ENCODE assay signal across 8 mouse cellular contexts in genomic region chr2:91957096-91957495, GRCm38 (mm10). TPM values are rescaled to one million over a fixed set of nuclear protein-coding genes. Genes with fewer than 3 reads are reported as not detected.
DNase-seq lines count a peak whose midpoint lies in the region; ATAC-seq and TF ChIP-seq lines count a peak whose summit lies in the region.

No protein-coding gene starts in this region.

- H3K27ac ChIP-seq in midbrain, embryonic 10.5 days (replicated peaks): 0 out of 2 replicates have a peak overlapping the region, but pooled peaks have one; percentile 5
- no peak overlapping the region for H3K27ac ChIP-seq in midbrain, postnatal 0 days (ENCODE audit: low read depth, low read length)
- H3K27ac ChIP-seq in embryonic facial prominence, embryonic 14.5 days (replicated peaks; ENCODE audit: low read depth, low read length): no peak overlapping the region
- H3K27ac ChIP-seq in intestine, embryonic 15.5 days: 0 out of 2 replicates have a peak overlapping the region, but pooled peaks have one; percentile 17
- peak overlapping the region; percentile 70; the same call in 1 of the 2 replicates for H3K27ac ChIP-seq in liver, embryonic 11.5 days (ENCODE audit: low read depth, low read length)
- H3K27ac ChIP-seq in neural tube, embryonic 15.5 days (replicated peaks): 0 out of 2 replicates have a peak overlapping the region, but pooled peaks have one; percentile 13

- H3K4me1 ChIP-seq in midbrain, embryonic 10.5 days: peaks cover 47% of the 10 kb centered on the region
- H3K4me1 ChIP-seq in midbrain, postnatal 0 days (ENCODE audit: insufficient read depth, low read length): peaks cover 10% of the 10 kb centered on the region; the same call in 1 of the 2 replicates
- peaks cover 16% of the 10 kb centered on the region for H3K4me1 ChIP-seq in embryonic facial prominence, embryonic 14.5 days (ENCODE audit: control insufficient read depth, insufficient read depth, low read length)
- peaks cover 80% of the 10 kb centered on the region for H3K4me1 ChIP-seq in intestine, embryonic 15.5 days (replicated peaks)
- peaks cover 85% of the 10 kb centered on the region for H3K4me1 ChIP-seq in liver, embryonic 11.5 days (replicated peaks; ENCODE audit: control insufficient read depth, insufficient read depth, low read length)
- H3K4me1 ChIP-seq in neural tube, embryonic 15.5 days: peaks cover 63% of the 10 kb centered on the region

- WGBS in midbrain, embryonic 10.5 days: 77% methylated on average over 4 of the region's 4 CpGs
- WGBS in midbrain, postnatal 0 days: 39% methylated on average over 4 of the region's 4 CpGs
- 20% methylated on average over 2 of the region's 4 CpGs for WGBS in embryonic facial prominence, embryonic 14.5 days
- WGBS in intestine, embryonic 15.5 days: 14% methylated on average over 4 of the region's 4 CpGs
- 17% methylated on average over 4 of the region's 4 CpGs for WGBS in liver, embryonic 11.5 days
- 33% methylated on average over 4 of the region's 4 CpGs for WGBS in neural tube, embryonic 15.5 days

- 0 out of 2 replicates have a peak, but pooled peaks cover 7% of the 10 kb centered on the region for H3K36me3 ChIP-seq in midbrain, embryonic 10.5 days
- H3K36me3 ChIP-seq in midbrain, postnatal 0 days (ENCODE audit: insufficient read depth, low read length): no peaks in the 10 kb centered on the region
- peaks cover 4% of the 10 kb centered on the region; the same call in 1 of the 2 replicates for H3K36me3 ChIP-seq in embryonic facial prominence, embryonic 14.5 days (ENCODE audit: control insufficient read depth, insufficient read depth, low read length)
- no peaks in the 10 kb centered on the region for H3K36me3 ChIP-seq in intestine, embryonic 15.5 days
- 0 out of 2 replicates have a peak, but pooled peaks cover 2% of the 10 kb centered on the region for H3K36me3 ChIP-seq in liver, embryonic 11.5 days (ENCODE audit: control insufficient read depth, insufficient read depth, low read length)
- no peaks in the 10 kb centered on the region for H3K36me3 ChIP-seq in neural tube, embryonic 15.5 days

- H3K9me3 ChIP-seq in midbrain, embryonic 10.5 days (replicated peaks): no peaks in the 10 kb centered on the region
- H3K9me3 ChIP-seq in midbrain, postnatal 0 days (ENCODE audit: low read length): no peaks in the 10 kb centered on the region
- H3K9me3 ChIP-seq in embryonic facial prominence, embryonic 14.5 days (ENCODE audit: control insufficient read depth, low read length): no peaks in the 10 kb centered on the region
- no peaks in the 10 kb centered on the region for H3K9me3 ChIP-seq in intestine, embryonic 15.5 days
- no peaks in the 10 kb centered on the region for H3K9me3 ChIP-seq in liver, embryonic 11.5 days (ENCODE audit: control insufficient read depth, low read length)
- no peaks in the 10 kb centered on the region for H3K9me3 ChIP-seq in neural tube, embryonic 15.5 days (replicated peaks)

- DNase-seq in midbrain, embryonic 10.5 days (ENCODE audit: low spot score): no peak
- DNase-seq in midbrain, postnatal 0 days (ENCODE audit: low spot score): no peak
- peak; percentile 85 for DNase-seq in embryonic facial prominence, embryonic 14.5 days (ENCODE audit: low spot score)
- DNase-seq in liver, embryonic 11.5 days (ENCODE audit: low spot score): no peak
- no peak for DNase-seq in embryo, embryonic 11 days
- DNase-seq in ovary, postnatal 10 days (ENCODE audit: low spot score): no peak

- no peaks in the 10 kb centered on the region for H3K27me3 ChIP-seq in midbrain, embryonic 10.5 days (ENCODE audit: low read depth, poor library complexity, severe bottlenecking)
- no peaks in the 10 kb centered on the region for H3K27me3 ChIP-seq in midbrain, postnatal 0 days (ENCODE audit: insufficient read depth, low read length)
- H3K27me3 ChIP-seq in embryonic facial prominence, embryonic 14.5 days (replicated peaks; ENCODE audit: control insufficient read depth, insufficient read depth, low read length): no peaks in the 10 kb centered on the region
- no peaks in the 10 kb centered on the region for H3K27me3 ChIP-seq in intestine, embryonic 15.5 days (replicated peaks)
- H3K27me3 ChIP-seq in liver, embryonic 11.5 days (replicated peaks; ENCODE audit: control insufficient read depth, insufficient read depth, low read length): no peaks in the 10 kb centered on the region
- H3K27me3 ChIP-seq in neural tube, embryonic 15.5 days (replicated peaks): no peaks in the 10 kb centered on the region

- no peak overlapping the region for H3K4me2 ChIP-seq in midbrain, postnatal 0 days (ENCODE audit: low read depth, low read length, poor library complexity, severe bottlenecking)
- H3K4me2 ChIP-seq in embryonic facial prominence, embryonic 14.5 days (ENCODE audit: low read depth, low read length): no peak overlapping the region
- H3K4me2 ChIP-seq in intestine, embryonic 15.5 days (replicated peaks): peak overlapping the region; percentile 41
- peak overlapping the region; percentile 46 for H3K4me2 ChIP-seq in liver, embryonic 11.5 days
- H3K4me2 ChIP-seq in neural tube, embryonic 15.5 days: no peak overlapping the region

- no peak overlapping the region for H3K4me3 ChIP-seq in midbrain, embryonic 10.5 days
- H3K4me3 ChIP-seq in midbrain, postnatal 0 days (ENCODE audit: low read depth, low read length): no peak overlapping the region
- H3K4me3 ChIP-seq in embryonic facial prominence, embryonic 14.5 days (ENCODE audit: low read depth, low read length): no peak overlapping the region
- H3K4me3 ChIP-seq in intestine, embryonic 15.5 days (replicated peaks): no peak overlapping the region
- H3K4me3 ChIP-seq in liver, embryonic 11.5 days (ENCODE audit: low read depth, low read length): 0 out of 2 replicates have a peak overlapping the region, but pooled peaks have one; percentile 15
- no peak overlapping the region for H3K4me3 ChIP-seq in neural tube, embryonic 15.5 days (replicated peaks)

- no peak overlapping the region for H3K9ac ChIP-seq in midbrain, postnatal 0 days (replicated peaks; ENCODE audit: low read length, poor library complexity, severe bottlenecking)
- no peak overlapping the region for H3K9ac ChIP-seq in embryonic facial prominence, embryonic 14.5 days (ENCODE audit: low read depth, low read length)
- 0 out of 2 replicates have a peak overlapping the region, but pooled peaks have one; percentile 11 for H3K9ac ChIP-seq in intestine, embryonic 15.5 days
- no peak overlapping the region for H3K9ac ChIP-seq in liver, embryonic 11.5 days (ENCODE audit: low read depth, low read length)
- H3K9ac ChIP-seq in neural tube, embryonic 15.5 days (replicated peaks): no peak overlapping the region

- TF ChIP-seq CTCF in midbrain, postnatal 0 days (IDR thresholded peaks at IDR 0.05): no peak

- no peak; the same call in 1 of the 2 replicates for ATAC-seq in midbrain, postnatal 0 days (ENCODE audit: low FRiP score)
- ATAC-seq in embryonic facial prominence, embryonic 14.5 days (ENCODE audit: low read depth): peak; percentile 82
- peak; percentile 42 for ATAC-seq in intestine, embryonic 15.5 days
- ATAC-seq in liver, embryonic 11.5 days (replicated peaks; ENCODE audit: low FRiP score): peak; percentile 46
- no peak for ATAC-seq in neural tube, embryonic 15.5 days (ENCODE audit: low FRiP score)

RNA-seq across cellular contexts. Expression of gene Gm9821, which starts 11.6 kb away (rescaled TPM):
- polyA plus RNA-seq in midbrain, embryonic 10.5 days (2016; fragmentation: Nextera tagmentation; extraction: Ambion mirVana): 0.12 and 0.19 TPM in 2 replicates
- 0.11 TPM in 1 of 2 replicates, not detected in the other for total RNA-seq in midbrain, postnatal 0 days (2014; rRNA removed)
- 0.14 TPM in 1 of 2 replicates, not detected in the other for polyA plus RNA-seq in midbrain, postnatal 0 days (2015; fragmentation: Nextera tagmentation; extraction: Ambion mirVana)
- 0.70 and 0.76 TPM in 2 replicates for polyA plus RNA-seq in embryonic facial prominence, embryonic 14.5 days (2014; fragmentation: Nextera tagmentation; extraction: Ambion mirVana)
- polyA plus RNA-seq in intestine, embryonic 15.5 days (2015; fragmentation: Nextera tagmentation; extraction: Ambion mirVana): 0.44 and 0.73 TPM in 2 replicates
- 3.7 and 4.8 TPM in 2 replicates for polyA plus RNA-seq in liver, embryonic 11.5 days (2014; fragmentation: Nextera tagmentation; extraction: Ambion mirVana)
- polyA plus RNA-seq in neural tube, embryonic 15.5 days (2015; fragmentation: Nextera tagmentation; extraction: Ambion mirVana): 0.24 and 0.57 TPM in 2 replicates

RNA-seq across cellular contexts. Expression of gene Dgkz, which starts 18.6 kb away (rescaled TPM):
- 28.3 and 35.0 TPM in 2 replicates for polyA plus RNA-seq in midbrain, embryonic 10.5 days (2016; fragmentation: Nextera tagmentation; extraction: Ambion mirVana)
- 99.8 and 144 TPM in 2 replicates for total RNA-seq in midbrain, postnatal 0 days (2014; rRNA removed)
- 35.1 and 36.6 TPM in 2 replicates for polyA plus RNA-seq in midbrain, postnatal 0 days (2015; fragmentation: Nextera tagmentation; extraction: Ambion mirVana)
- 44.9 and 47.4 TPM in 2 replicates for polyA plus RNA-seq in embryonic facial prominence, embryonic 14.5 days (2014; fragmentation: Nextera tagmentation; extraction: Ambion mirVana)
- 60.3 and 76.1 TPM in 2 replicates for polyA plus RNA-seq in intestine, embryonic 15.5 days (2015; fragmentation: Nextera tagmentation; extraction: Ambion mirVana)
- polyA plus RNA-seq in liver, embryonic 11.5 days (2014; fragmentation: Nextera tagmentation; extraction: Ambion mirVana): 81.4 and 85.9 TPM in 2 replicates
- 34.8 and 45.9 TPM in 2 replicates for polyA plus RNA-seq in neural tube, embryonic 15.5 days (2015; fragmentation: Nextera tagmentation; extraction: Ambion mirVana)

RNA-seq across cellular contexts. Expression of gene Mdk, which starts 25.0 kb away (rescaled TPM):
- 1,290 and 1,659 TPM in 2 replicates for polyA plus RNA-seq in midbrain, embryonic 10.5 days (2016; fragmentation: Nextera tagmentation; extraction: Ambion mirVana)
- 39.0 and 40.8 TPM in 2 replicates for total RNA-seq in midbrain, postnatal 0 days (2014; rRNA removed)
- polyA plus RNA-seq in midbrain, postnatal 0 days (2015; fragmentation: Nextera tagmentation; extraction: Ambion mirVana): 71.0 and 71.4 TPM in 2 replicates
- polyA plus RNA-seq in embryonic facial prominence, embryonic 14.5 days (2014; fragmentation: Nextera tagmentation; extraction: Ambion mirVana): 700 and 828 TPM in 2 replicates
- 534 and 652 TPM in 2 replicates for polyA plus RNA-seq in intestine, embryonic 15.5 days (2015; fragmentation: Nextera tagmentation; extraction: Ambion mirVana)
- polyA plus RNA-seq in liver, embryonic 11.5 days (2014; fragmentation: Nextera tagmentation; extraction: Ambion mirVana): 461 and 501 TPM in 2 replicates
- polyA plus RNA-seq in neural tube, embryonic 15.5 days (2015; fragmentation: Nextera tagmentation; extraction: Ambion mirVana): 161 and 243 TPM in 2 replicates

RNA-seq across cellular contexts. Expression of gene Chrm4, which starts 30.0 kb away (rescaled TPM):
- polyA plus RNA-seq in midbrain, embryonic 10.5 days (2016; fragmentation: Nextera tagmentation; extraction: Ambion mirVana): 0.81 and 1.0 TPM in 2 replicates
- 1.8 and 4.0 TPM in 2 replicates for total RNA-seq in midbrain, postnatal 0 days (2014; rRNA removed)
- 0.25 and 0.34 TPM in 2 replicates for polyA plus RNA-seq in midbrain, postnatal 0 days (2015; fragmentation: Nextera tagmentation; extraction: Ambion mirVana)
- 0.31 and 0.47 TPM in 2 replicates for polyA plus RNA-seq in embryonic facial prominence, embryonic 14.5 days (2014; fragmentation: Nextera tagmentation; extraction: Ambion mirVana)
- 0.23 and 0.25 TPM in 2 replicates for polyA plus RNA-seq in intestine, embryonic 15.5 days (2015; fragmentation: Nextera tagmentation; extraction: Ambion mirVana)
- 0.34 and 0.36 TPM in 2 replicates for polyA plus RNA-seq in liver, embryonic 11.5 days (2014; fragmentation: Nextera tagmentation; extraction: Ambion mirVana)
- polyA plus RNA-seq in neural tube, embryonic 15.5 days (2015; fragmentation: Nextera tagmentation; extraction: Ambion mirVana): 1.4 and 1.5 TPM in 2 replicates

Comparison
In these comparisons a context has a peak if more than half of its experiments do, and no peak if none do; other contexts are left out.
1. H3K27ac ChIP-seq: peak in midbrain, embryonic 10.5 days (single experiment), intestine, embryonic 15.5 days (single experiment), liver, embryonic 11.5 days (single experiment) and neural tube, embryonic 15.5 days (single experiment); none in midbrain, postnatal 0 days (single experiment) and embryonic facial prominence, embryonic 14.5 days (single experiment).
2. ATAC-seq: peak in embryonic facial prominence, embryonic 14.5 days (single experiment), intestine, embryonic 15.5 days (single experiment) and liver, embryonic 11.5 days (single experiment); none in midbrain, postnatal 0 days (single experiment) and neural tube, embryonic 15.5 days (single experiment).
3. H3K4me2 ChIP-seq: peak in intestine, embryonic 15.5 days (single experiment) and liver, embryonic 11.5 days (single experiment); none in midbrain, postnatal 0 days (single experiment), embryonic facial prominence, embryonic 14.5 days (single experiment) and neural tube, embryonic 15.5 days (single experiment).